Mouse (Mus musculus) myocyte (in vitro differentiated cells): ENCODE measurements at regions not wholly inside any gene's neighbourhood (a gene's known extent, or its start where the extent isn't known, plus 50 kb on each side); places are given as distances from the start of the nearest gene placed in this dataset.

Experiments used
- H3K27me3 ChIP-seq: one replicate; pipeline ENCODE4 v1.6.1; 2011; ENCODE audit not compliant: control insufficient read depth, insufficient read depth, insufficient read length
- H3K36me3 ChIP-seq: one replicate; pipeline ENCODE4 v1.6.1; 2011; ENCODE audit not compliant: control insufficient read depth, insufficient read depth
- H3K4me2 ChIP-seq: one replicate; pipeline ENCODE4 v1.6.1; 2011; ENCODE audit warnings: low read depth, control low read depth
- H3K4me3 ChIP-seq: one replicate; pipeline ENCODE4 v1.5.1; 2011; ENCODE audit warnings: mild to moderate bottlenecking, control low read depth, moderate library complexity
- H3K79me2 ChIP-seq: one replicate; pipeline ENCODE4 v1.6.1; 2011; ENCODE audit not compliant: control insufficient read depth, insufficient read depth
- H3ac ChIP-seq: one replicate; pipeline ENCODE4 v1.6.1; 2011; ENCODE audit not compliant: control insufficient read depth, insufficient read length
- CEBPB ChIP-seq: IDR thresholded peaks from 2 replicates; pipeline ENCODE4 v1.6.1; 2011; ENCODE audit warnings: mild to moderate bottlenecking, moderate library complexity; ENCODE audit not compliant: poor library complexity, insufficient read depth, severe bottlenecking
- E2F4 ChIP-seq: IDR thresholded peaks from one replicate; pipeline ENCODE4 v1.6.1; 2011; ENCODE audit warnings: mild to moderate bottlenecking, control low read depth, moderate library complexity; ENCODE audit not compliant: insufficient read depth
- MAX ChIP-seq: IDR thresholded peaks from one replicate; pipeline ENCODE4 v1.6.1; 2011; ENCODE audit warnings: low read depth, mild to moderate bottlenecking, control low read depth
- MYOD1 ChIP-seq, 3 experiments: IDR thresholded peaks; one replicate each; pipeline ENCODE4 v1.6.1; 2011; ENCODE audit warnings: control low read depth in 2 of 3, low read depth in 2 of 3, mild to moderate bottlenecking in 2 of 3, moderate library complexity in 1 of 3; ENCODE audit not compliant: insufficient read length in 2 of 3, control insufficient read depth in 1 of 3
- MYOG ChIP-seq, 3 experiments: IDR thresholded peaks; one replicate each; pipeline ENCODE4 v1.6.1; 2011; ENCODE audit warnings: control low read depth in 2 of 3, low read depth in 2 of 3, mild to moderate bottlenecking in 2 of 3; ENCODE audit not compliant: insufficient read length in 2 of 3, control insufficient read depth in 1 of 3, insufficient read depth in 1 of 3
- POLR2A ChIP-seq: IDR thresholded peaks from one replicate; pipeline ENCODE4 v1.6.1; 2011; ENCODE audit warnings: low read depth, mild to moderate bottlenecking, control low read depth, moderate library complexity; ENCODE audit not compliant: insufficient read length
- POLR2AphosphoS2 ChIP-seq: IDR thresholded peaks from one replicate; pipeline ENCODE4 v1.6.1; 2011; ENCODE audit warnings: low read depth, control low read depth; ENCODE audit not compliant: insufficient read length
- REST ChIP-seq: IDR thresholded peaks from one replicate; pipeline ENCODE4 v1.6.1; 2011; ENCODE audit warnings: mild to moderate bottlenecking, control low read depth, moderate library complexity; ENCODE audit not compliant: insufficient read depth, insufficient read length
- SRF ChIP-seq: IDR thresholded peaks from one replicate; pipeline ENCODE4 v1.6.1; 2011; ENCODE audit warnings: low read depth; ENCODE audit not compliant: control insufficient read depth, insufficient read length
- TCF12 ChIP-seq: IDR thresholded peaks from one replicate; pipeline ENCODE4 v1.6.1; 2011; ENCODE audit warnings: mild to moderate bottlenecking, control low read depth; ENCODE audit not compliant: poor library complexity, insufficient read depth, severe bottlenecking
- TCF3 ChIP-seq: IDR thresholded peaks from one replicate; pipeline ENCODE4 v1.6.1; 2011; ENCODE audit warnings: low read depth, control low read depth; ENCODE audit not compliant: insufficient read length
- USF1 ChIP-seq: IDR thresholded peaks from one replicate; pipeline ENCODE4 v1.6.1; 2011; ENCODE audit warnings: low read depth, mild to moderate bottlenecking, control low read depth, moderate library complexity

GRCm38 (mm10) chr9:61791435-61792064 lies 122.8 kb downstream of the Rplp1 start:
- Histone ChIP-seq H3K79me2 (no peaks in the 10 kb centered on the region), H3K27me3 (peaks cover 5% of the 10 kb centered on the region), H3K4me3 (no peak overlapping the region), H3K4me2 (no peak overlapping the region), H3K36me3 (no peaks in the 10 kb centered on the region), H3ac (no peak overlapping the region)
- TF ChIP-seq E2F4 (no peak), MYOG (IDR thresholded peaks at IDR 0.05; ENCODE audit: control insufficient read depth in 1 of 3, insufficient read depth in 1 of 3, insufficient read length in 2 of 3, low read depth in 2 of 3) (no peak), POLR2AphosphoS2 (no peak), MYOD1 (IDR thresholded peaks at IDR 0.05; ENCODE audit: control insufficient read depth in 1 of 3, insufficient read length in 2 of 3, low read depth in 2 of 3) (no peak), TCF3 (no peak), SRF (no peak), MAX (no peak), POLR2A (no peak), USF1 (no peak), CEBPB (no peak), REST (no peak), TCF12 (no peak)

- H3K4me3 ChIP-seq: no peak overlapping the region
- TF ChIP-seq TCF12 (no peak), MAX (no peak), MYOG (IDR thresholded peaks at IDR 0.05; ENCODE audit: control insufficient read depth in 1 of 3, insufficient read depth in 1 of 3, insufficient read length in 2 of 3, low read depth in 2 of 3) (no peak), POLR2A (no peak), POLR2AphosphoS2 (no peak), E2F4 (no peak), MYOD1 (IDR thresholded peaks at IDR 0.05; ENCODE audit: control insufficient read depth in 1 of 3, insufficient read length in 2 of 3, low read depth in 2 of 3) (no peak), TCF3 (no peak)
Observed at GRCm38 (mm10) chr9:61790849-61791248, 123.5 kb downstream of the Rplp1 start.

GRCm38 (mm10) chr9:61789066-61789897 lies 125.1 kb downstream of the Rplp1 start:
- H3K79me2 ChIP-seq: no peaks in the 10 kb centered on the region
- no peak for TF ChIP-seq REST
- no peak for TF ChIP-seq CEBPB
- TF ChIP-seq SRF: no peak
- TF ChIP-seq TCF3: no peak
- TF ChIP-seq E2F4: no peak
- no peak for TF ChIP-seq POLR2A
- TF ChIP-seq MAX: no peak
- no peak for TF ChIP-seq MYOD1 (IDR thresholded peaks at IDR 0.05; ENCODE audit: control insufficient read depth in 1 of 3, insufficient read length in 2 of 3, low read depth in 2 of 3)
- no peak for TF ChIP-seq MYOG (IDR thresholded peaks at IDR 0.05; ENCODE audit: control insufficient read depth in 1 of 3, insufficient read depth in 1 of 3, insufficient read length in 2 of 3, low read depth in 2 of 3)
- no peak for TF ChIP-seq USF1
- TF ChIP-seq TCF12: no peak
- TF ChIP-seq POLR2AphosphoS2: no peak
- peaks cover 10% of the 10 kb centered on the region for H3K27me3 ChIP-seq
- no peaks in the 10 kb centered on the region for H3K36me3 ChIP-seq
- H3K4me3 ChIP-seq: no peak overlapping the region
- H3K4me2 ChIP-seq: no peak overlapping the region
- no peak overlapping the region for H3ac ChIP-seq

More at GRCm38 (mm10) chr9:61790849-61791248, 123.5 kb downstream of the Rplp1 start:
- no peak overlapping the region for H3K4me2 ChIP-seq
- no peaks in the 10 kb centered on the region for H3K79me2 ChIP-seq
- H3K36me3 ChIP-seq: no peaks in the 10 kb centered on the region
- no peak overlapping the region for H3ac ChIP-seq
- peaks cover 10% of the 10 kb centered on the region for H3K27me3 ChIP-seq

GRCm38 (mm10) chr9:61781469-61781868 lies 132.9 kb downstream of the Rplp1 start:
- H3K79me2 ChIP-seq: no peaks in the 10 kb centered on the region
- H3K4me2 ChIP-seq: no peak overlapping the region

More at GRCm38 (mm10) chr9:61781469-61781868, 132.9 kb downstream of the Rplp1 start:
- H3K36me3 ChIP-seq: no peaks in the 10 kb centered on the region
- H3ac ChIP-seq: no peak overlapping the region
- H3K27me3 ChIP-seq: peaks cover 53% of the 10 kb centered on the region
- no peak for TF ChIP-seq REST
- H3K4me3 ChIP-seq: no peak overlapping the region
